Mouse (Mus musculus) spleen, postnatal 4 days (tissue): ENCODE measurements around the gene Alkbh6.

ENCODE experiments used
- DNase-seq, 2 experiments: peaks; one replicate each; pipeline ENCODE4 v3.0.0; 2022; ENCODE audit warnings: low spot score in 2 of 2

Alkbh6 gene

GRCm38 (mm10) chr7:30295103-30295502 is 13.4 kb upstream of the Alkbh6 start:
- DNase-seq = no peak

GRCm38 (mm10) chr7:30296816-30297215 is 11.7 kb upstream of the Alkbh6 start:
- no peak for DNase-seq

- DNase-seq = no peak
Measured at GRCm38 (mm10) chr7:30297266-30297665, 11.3 kb upstream of the Alkbh6 start.

GRCm38 (mm10) chr7:30300914-30301313 is 7.6 kb upstream of the Alkbh6 start:
- DNase-seq = no peak

- DNase-seq = no peak
Measured at GRCm38 (mm10) chr7:30306083-30306779, 2.3 kb upstream of the Alkbh6 start.

GRCm38 (mm10) chr7:30309395-30310129 is 1.0 kb downstream of the Alkbh6 start:
- DNase-seq = no peak

- no peak for DNase-seq
Measured at GRCm38 (mm10) chr7:30310136-30310535, 1.6 kb downstream of the Alkbh6 start.

- no peak for DNase-seq
Measured at GRCm38 (mm10) chr7:30313666-30314320, 5.3 kb downstream of the Alkbh6 start.

GRCm38 (mm10) chr7:30314721-30315155 is 6.2 kb downstream of the Alkbh6 start, which contains the start of gene Syne4:
Gene Syne4 (plus strand): TSS chr7:30314807.
- no peak for DNase-seq

GRCm38 (mm10) chr7:30315559-30316529 is 7.3 kb downstream of the Alkbh6 start:
- no peak for DNase-seq

- DNase-seq = no peak
Measured at GRCm38 (mm10) chr7:30318142-30318541, 9.6 kb downstream of the Alkbh6 start.

GRCm38 (mm10) chr7:30320946-30321345 is 12.4 kb downstream of the Alkbh6 start:
- no peak for DNase-seq

- peak; percentile 72 to 84 for DNase-seq
Measured at GRCm38 (mm10) chr7:30321539-30322284, 13.2 kb downstream of the Alkbh6 start, which contains the start of gene E130208F15Rik. Gene E130208F15Rik (plus strand): TSS chr7:30321740.

GRCm38 (mm10) chr7:30322285-30322667 is 13.8 kb downstream of the Alkbh6 start:
- DNase-seq = peak; percentile 96 to 97

GRCm38 (mm10) chr7:30322865-30323264 is 14.3 kb downstream of the Alkbh6 start:
- no peak for DNase-seq

GRCm38 (mm10) chr7:30323795-30324194 is 15.3 kb downstream of the Alkbh6 start, which contains the start of gene Sdhaf1:
Gene Sdhaf1 (minus strand): TSS chr7:30323895.
- DNase-seq = no peak

GRCm38 (mm10) chr7:30324300-30324944 is 15.9 kb downstream of the Alkbh6 start:
- DNase-seq = peak in 1 of 2 experiments; percentile 57

GRCm38 (mm10) chr7:30325364-30325763 is 16.8 kb downstream of the Alkbh6 start:
- peak; percentile 68 to 88 for DNase-seq

- no peak for DNase-seq
Measured at GRCm38 (mm10) chr7:30326427-30326826, 17.9 kb downstream of the Alkbh6 start.

- peak in 1 of 2 experiments; percentile 54 for DNase-seq
Measured at GRCm38 (mm10) chr7:30327140-30327539, 18.6 kb downstream of the Alkbh6 start.
